Mouse (Mus musculus) heart, adult 2 months (tissue): ENCODE results near the gene Bpifa2.

Source experiments
- CTCF ChIP-seq: fragments of 200-600 bp; IDR thresholded peaks from 2 replicates; pipeline ENCODE4 v1.8.1; 2022; ENCODE audit warnings: antibody characterized with exemption, mild to moderate bottlenecking, moderate library complexity
- POLR2A ChIP-seq: fragments of 200-500 bp; IDR thresholded peaks from 2 replicates; pipeline ENCODE4 v1.6.1; 2011; ENCODE audit warnings: mild to moderate bottlenecking, low read depth, low read length, control low read depth; ENCODE audit not compliant: insufficient read depth

- TF ChIP-seq POLR2A (no peak), CTCF (peak; percentile 90)
Observed at GRCm38 (mm10) chr2:153995770-153996169, 12.3 kb upstream of the Bpifa2 start.
